Mouse (Mus musculus) cortical plate, adult 2 months (tissue): Measurements from ENCODE around the gene Rab2b.

ENCODE experiments used
- CTCF ChIP-seq: fragments of 200-500 bp; IDR thresholded peaks from 2 replicates; pipeline ENCODE4 v1.5.1; 2011; ENCODE audit warnings: mild to moderate bottlenecking, control low read depth, low read length; ENCODE audit not compliant: insufficient read depth; ENCODE audit errors: extremely low read depth
- POLR2A ChIP-seq: fragments of 200-500 bp; IDR thresholded peaks from 2 replicates; pipeline ENCODE4 v1.6.1; 2011; ENCODE audit warnings: mild to moderate bottlenecking, low read length, control low read depth; ENCODE audit not compliant: insufficient read depth; ENCODE audit errors: extremely low read depth

- TF ChIP-seq CTCF: no peak
- TF ChIP-seq POLR2A: no peak
Observed at GRCm38 (mm10) chr14:52279747-52280120, 389 bp upstream of the Rab2b start.
